Mouse (Mus musculus): Measurements from ENCODE around the gene Hk2. TPM values are rescaled to one million over a fixed set of nuclear protein-coding genes. Genes with fewer than 3 reads are reported as not detected.
A peak's percentile ranks its signal among the peaks of the same experiment; 100 is the strongest.

Hk2 gene
- polyA plus RNA-seq (2014; fragmentation: Nextera tagmentation; extraction: Ambion mirVana) = 2.4 and 4.0 TPM in 2 replicates

- ATAC-seq (ENCODE audit: low FRiP score, low TSS enrichment) (peak; percentile 92), DNase-seq (peak; percentile 93)
- Histone ChIP-seq H3K4me2 (ENCODE audit: low read length) (peak within 1 kb of the TSS; percentile 99), H3K9ac (replicated peaks; ENCODE audit: low read length) (peak within 1 kb of the TSS; percentile 49), H3K36me3 (ENCODE audit: control insufficient read depth, insufficient read depth, low read length) (no peaks in the 10 kb centered on the region), H3K9me3 (ENCODE audit: control insufficient read depth, low read length) (no peaks in the 10 kb centered on the region), H3K4me1 (ENCODE audit: control insufficient read depth, insufficient read depth, low read length) (peaks cover 5% of the 10 kb centered on the region; the same call in 1 of the 2 replicates), H3K4me3 (replicated peaks; ENCODE audit: low read depth, low read length) (peak within 1 kb of the TSS; percentile 50), H3K27ac (replicated peaks; ENCODE audit: low read depth, low read length) (peak within 1 kb of the TSS; percentile 26; the same call in 1 of the 2 replicates), H3K27me3 (ENCODE audit: control insufficient read depth, insufficient read depth, low read length) (peaks cover 15% of the 10 kb centered on the region)
- under 1% methylated on average over 39 of the region's 39 CpGs for WGBS
Measured at GRCm38 (mm10) chr6:82774321-82774764, at the start of gene Hk2. Hk2 (minus strand) TSS chr6:82774454.

DNA sequence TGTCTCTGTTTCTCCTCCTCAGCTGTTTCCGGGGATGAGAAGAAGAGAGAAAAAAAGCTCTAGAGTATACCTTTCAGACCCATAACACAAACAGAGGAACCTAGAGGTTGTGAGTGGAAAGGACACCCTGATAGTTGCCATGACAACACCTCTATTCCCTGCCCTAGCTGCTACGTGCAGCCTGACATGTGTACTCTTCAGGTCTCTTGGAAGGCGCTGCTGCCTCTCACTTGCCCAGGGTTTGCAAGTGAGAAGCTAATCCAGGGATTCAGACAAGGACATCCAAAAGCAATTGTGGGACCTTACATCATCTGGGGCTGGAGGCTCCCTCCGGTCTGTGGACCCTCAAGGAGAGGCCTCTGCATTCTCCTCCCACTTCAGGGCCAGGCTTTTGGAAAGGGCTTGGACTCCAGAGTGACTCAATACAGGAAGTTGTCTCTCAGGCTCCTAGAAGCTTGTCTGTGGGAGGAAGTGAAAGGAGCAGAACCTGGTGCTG is 47.6 kb upstream of the Hk2 start:
- DNase-seq (peak; percentile 19), ATAC-seq (ENCODE audit: low FRiP score, low TSS enrichment) (no peak)
- H3K4me1 ChIP-seq (ENCODE audit: control insufficient read depth, insufficient read depth, low read length) = no peaks in the 10 kb centered on the region
- no peaks in the 10 kb centered on the region for H3K36me3 ChIP-seq (ENCODE audit: control insufficient read depth, insufficient read depth, low read length)
- H3K4me2 ChIP-seq (ENCODE audit: low read length) = no peak overlapping the region
- no peaks in the 10 kb centered on the region for H3K9me3 ChIP-seq (ENCODE audit: control insufficient read depth, low read length)
- WGBS = 56% methylated on average over 4 of the region's 4 CpGs
- H3K4me3 ChIP-seq (replicated peaks; ENCODE audit: low read depth, low read length) = no peak overlapping the region
- H3K27me3 ChIP-seq (ENCODE audit: control insufficient read depth, insufficient read depth, low read length) = no peaks in the 10 kb centered on the region
- H3K9ac ChIP-seq (replicated peaks; ENCODE audit: low read length) = no peak overlapping the region
- no peak overlapping the region for H3K27ac ChIP-seq (replicated peaks; ENCODE audit: low read depth, low read length)

GRCm38 (mm10) chr6:82820716-82821115 is 46.5 kb upstream of the Hk2 start:
- H3K36me3 ChIP-seq (ENCODE audit: control insufficient read depth, insufficient read depth, low read length) = no peaks in the 10 kb centered on the region
- H3K4me2 ChIP-seq (ENCODE audit: low read length) = no peak overlapping the region
- no peak for ATAC-seq (ENCODE audit: low FRiP score, low TSS enrichment)
- no peaks in the 10 kb centered on the region for H3K4me1 ChIP-seq (ENCODE audit: control insufficient read depth, insufficient read depth, low read length)
- no peak overlapping the region for H3K9ac ChIP-seq (replicated peaks; ENCODE audit: low read length)
- no peak overlapping the region for H3K27ac ChIP-seq (replicated peaks; ENCODE audit: low read depth, low read length)
- H3K9me3 ChIP-seq (ENCODE audit: control insufficient read depth, low read length) = no peaks in the 10 kb centered on the region
- H3K27me3 ChIP-seq (ENCODE audit: control insufficient read depth, insufficient read depth, low read length) = no peaks in the 10 kb centered on the region
- 84% methylated on average over 3 of the region's 3 CpGs for WGBS
- no peak overlapping the region for H3K4me3 ChIP-seq (replicated peaks; ENCODE audit: low read depth, low read length)
- no peak for DNase-seq

GRCm38 (mm10) chr6:82814821-82815220 is 40.6 kb upstream of the Hk2 start:
- 77% methylated on average over 4 of the region's 4 CpGs for WGBS
- H3K4me2 ChIP-seq (ENCODE audit: low read length) = no peak overlapping the region
- H3K9ac ChIP-seq (replicated peaks; ENCODE audit: low read length) = no peak overlapping the region
- no peak overlapping the region for H3K4me3 ChIP-seq (replicated peaks; ENCODE audit: low read depth, low read length)
- H3K27ac ChIP-seq (replicated peaks; ENCODE audit: low read depth, low read length) = no peak overlapping the region
- no peaks in the 10 kb centered on the region for H3K4me1 ChIP-seq (ENCODE audit: control insufficient read depth, insufficient read depth, low read length)
- no peaks in the 10 kb centered on the region for H3K27me3 ChIP-seq (ENCODE audit: control insufficient read depth, insufficient read depth, low read length)
- DNase-seq (no peak), ATAC-seq (ENCODE audit: low FRiP score, low TSS enrichment) (no peak)
- no peaks in the 10 kb centered on the region for H3K36me3 ChIP-seq (ENCODE audit: control insufficient read depth, insufficient read depth, low read length)
- no peaks in the 10 kb centered on the region for H3K9me3 ChIP-seq (ENCODE audit: control insufficient read depth, low read length)

DNA sequence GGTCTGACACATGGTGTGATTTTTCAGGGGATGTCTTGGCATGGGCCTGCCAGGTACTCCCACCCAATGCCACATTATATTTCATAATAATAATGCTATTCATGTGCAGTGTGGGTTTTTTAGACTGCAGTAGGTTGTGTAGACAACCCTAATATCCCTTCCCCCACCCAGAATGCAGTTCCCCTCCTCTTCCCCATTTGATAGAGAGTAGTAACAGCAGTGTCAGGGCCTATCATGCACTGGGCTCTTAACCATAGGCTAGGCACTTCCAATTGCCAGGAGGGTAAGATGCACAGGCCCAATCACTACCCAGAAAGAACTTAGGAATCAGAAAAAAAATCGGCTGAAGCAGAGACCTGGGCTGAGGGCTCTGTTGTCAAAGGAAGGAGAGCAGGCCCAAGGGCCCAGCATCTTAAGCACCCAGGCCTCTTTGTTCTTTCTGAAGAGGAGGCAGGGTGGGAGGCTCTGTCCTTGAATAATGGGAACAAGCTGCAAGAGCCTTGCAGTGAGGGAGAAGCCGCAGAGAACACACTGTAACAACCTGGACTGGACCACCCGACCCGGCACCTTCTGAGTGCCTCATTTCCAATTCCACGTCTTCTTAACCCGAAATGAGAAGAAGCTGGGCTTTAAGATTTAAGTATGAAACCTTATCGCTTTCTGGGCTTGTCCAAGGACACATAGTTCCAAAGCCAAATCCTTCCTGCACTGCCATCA is 33.9 kb upstream of the Hk2 start:
- Histone ChIP-seq H3K9me3 (ENCODE audit: control insufficient read depth, low read length) (no peaks in the 10 kb centered on the region), H3K4me3 (replicated peaks; ENCODE audit: low read depth, low read length) (no peak overlapping the region), H3K4me1 (ENCODE audit: control insufficient read depth, insufficient read depth, low read length) (no peaks in the 10 kb centered on the region), H3K27ac (replicated peaks; ENCODE audit: low read depth, low read length) (no peak overlapping the region), H3K27me3 (ENCODE audit: control insufficient read depth, insufficient read depth, low read length) (no peaks in the 10 kb centered on the region), H3K36me3 (ENCODE audit: control insufficient read depth, insufficient read depth, low read length) (no peaks in the 10 kb centered on the region), H3K9ac (replicated peaks; ENCODE audit: low read length) (no peak overlapping the region), H3K4me2 (ENCODE audit: low read length) (no peak overlapping the region)
- no peak for DNase-seq
- WGBS = 79% methylated on average over 7 of the region's 7 CpGs
- ATAC-seq (ENCODE audit: low FRiP score, low TSS enrichment) = no peak

DNA sequence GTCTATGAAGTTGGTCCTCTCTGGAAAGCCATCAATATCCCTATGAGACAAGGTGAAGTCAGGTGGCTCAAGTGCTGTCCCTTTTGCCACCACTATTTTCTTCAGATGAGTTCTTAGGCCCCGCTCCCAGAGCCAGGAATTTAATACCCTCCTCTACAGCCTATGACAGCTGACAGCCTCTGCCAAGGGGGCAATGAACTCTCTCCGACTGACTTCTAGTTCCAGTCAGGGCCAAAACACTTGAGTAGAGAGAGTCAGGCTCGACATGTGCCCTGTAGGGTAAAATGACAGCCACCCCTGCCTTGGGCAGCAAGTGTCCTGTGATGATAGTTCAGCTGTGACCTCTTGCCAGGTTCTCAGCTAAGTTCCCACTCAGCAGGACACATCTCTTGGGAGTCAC is 32.7 kb upstream of the Hk2 start:
- Histone ChIP-seq H3K27ac (replicated peaks; ENCODE audit: low read depth, low read length) (no peak overlapping the region), H3K4me3 (replicated peaks; ENCODE audit: low read depth, low read length) (no peak overlapping the region), H3K4me1 (ENCODE audit: control insufficient read depth, insufficient read depth, low read length) (no peaks in the 10 kb centered on the region), H3K9ac (replicated peaks; ENCODE audit: low read length) (no peak overlapping the region), H3K36me3 (ENCODE audit: control insufficient read depth, insufficient read depth, low read length) (no peaks in the 10 kb centered on the region), H3K9me3 (ENCODE audit: control insufficient read depth, low read length) (no peaks in the 10 kb centered on the region), H3K4me2 (ENCODE audit: low read length) (no peak overlapping the region), H3K27me3 (ENCODE audit: control insufficient read depth, insufficient read depth, low read length) (no peaks in the 10 kb centered on the region)
- ATAC-seq (ENCODE audit: low FRiP score, low TSS enrichment) (no peak), DNase-seq (no peak)
- WGBS = 67% methylated on average over 3 of the region's 3 CpGs

DNA sequence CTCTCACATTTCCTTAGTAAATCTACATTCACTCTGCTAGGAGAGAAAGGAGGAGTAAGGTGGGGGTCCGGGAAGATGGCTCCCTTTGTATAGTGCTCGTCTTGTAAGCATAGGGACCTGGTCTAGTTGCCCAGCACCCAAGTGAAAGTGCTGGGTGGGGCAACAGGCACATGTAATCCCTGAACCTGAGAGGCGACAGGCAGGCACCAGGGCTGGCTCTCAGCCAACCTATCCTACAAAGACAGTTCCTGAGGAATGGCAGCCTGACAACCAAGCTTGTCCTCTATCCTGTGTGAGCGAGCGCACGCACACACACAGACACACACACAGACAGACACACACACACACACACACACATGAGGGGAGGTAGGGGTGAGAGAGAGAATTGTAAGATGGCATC is 32.2 kb upstream of the Hk2 start:
- DNase-seq = peak; percentile 10
- H3K9ac ChIP-seq (replicated peaks; ENCODE audit: low read length) = no peak overlapping the region
- ATAC-seq (ENCODE audit: low FRiP score, low TSS enrichment) = no peak
- no peaks in the 10 kb centered on the region for H3K4me1 ChIP-seq (ENCODE audit: control insufficient read depth, insufficient read depth, low read length)
- 70% methylated on average over 6 of the region's 6 CpGs for WGBS
- H3K36me3 ChIP-seq (ENCODE audit: control insufficient read depth, insufficient read depth, low read length) = no peaks in the 10 kb centered on the region
- no peak overlapping the region for H3K27ac ChIP-seq (replicated peaks; ENCODE audit: low read depth, low read length)
- H3K9me3 ChIP-seq (ENCODE audit: control insufficient read depth, low read length) = no peaks in the 10 kb centered on the region
- H3K4me3 ChIP-seq (replicated peaks; ENCODE audit: low read depth, low read length) = no peak overlapping the region
- no peaks in the 10 kb centered on the region for H3K27me3 ChIP-seq (ENCODE audit: control insufficient read depth, insufficient read depth, low read length)
- no peak overlapping the region for H3K4me2 ChIP-seq (ENCODE audit: low read length)

- no peak overlapping the region for H3K9ac ChIP-seq (replicated peaks; ENCODE audit: low read length)
Measured at GRCm38 (mm10) chr6:82805894-82806293, 31.6 kb upstream of the Hk2 start.

GRCm38 (mm10) chr6:82804984-82805383 is 30.7 kb upstream of the Hk2 start:
- Histone ChIP-seq H3K4me1 (ENCODE audit: control insufficient read depth, insufficient read depth, low read length) (no peaks in the 10 kb centered on the region), H3K27ac (replicated peaks; ENCODE audit: low read depth, low read length) (no peak overlapping the region), H3K9ac (replicated peaks; ENCODE audit: low read length) (no peak overlapping the region), H3K4me2 (ENCODE audit: low read length) (no peak overlapping the region), H3K9me3 (ENCODE audit: control insufficient read depth, low read length) (no peaks in the 10 kb centered on the region), H3K36me3 (ENCODE audit: control insufficient read depth, insufficient read depth, low read length) (no peaks in the 10 kb centered on the region), H3K27me3 (ENCODE audit: control insufficient read depth, insufficient read depth, low read length) (no peaks in the 10 kb centered on the region), H3K4me3 (replicated peaks; ENCODE audit: low read depth, low read length) (no peak overlapping the region)
- WGBS = 94% methylated on average over 3 of the region's 3 CpGs
- no peak for DNase-seq
- no peak for ATAC-seq (ENCODE audit: low FRiP score, low TSS enrichment)

More at GRCm38 (mm10) chr6:82805894-82806293, 31.6 kb upstream of the Hk2 start:
- no peak overlapping the region for H3K4me3 ChIP-seq (replicated peaks; ENCODE audit: low read depth, low read length)
- H3K27me3 ChIP-seq (ENCODE audit: control insufficient read depth, insufficient read depth, low read length) = no peaks in the 10 kb centered on the region
- ATAC-seq (ENCODE audit: low FRiP score, low TSS enrichment) (no peak), DNase-seq (no peak)
- no peaks in the 10 kb centered on the region for H3K9me3 ChIP-seq (ENCODE audit: control insufficient read depth, low read length)
- H3K4me2 ChIP-seq (ENCODE audit: low read length) = no peak overlapping the region
- 82% methylated on average over 3 of the region's 3 CpGs for WGBS
- no peak overlapping the region for H3K27ac ChIP-seq (replicated peaks; ENCODE audit: low read depth, low read length)
- H3K36me3 ChIP-seq (ENCODE audit: control insufficient read depth, insufficient read depth, low read length) = no peaks in the 10 kb centered on the region
- H3K4me1 ChIP-seq (ENCODE audit: control insufficient read depth, insufficient read depth, low read length) = no peaks in the 10 kb centered on the region
